Mouse (Mus musculus) embryonic fibroblast, embryonic 13.5 days (primary cell): ENCODE results near the gene Itpr2.

ENCODE experiments used
- CTCF ChIP-seq: IDR thresholded peaks from 2 replicates; pipeline ENCODE4 v1.5.1; 2011; ENCODE audit warnings: mild to moderate bottlenecking, control low read depth, low read length, moderate library complexity, borderline replicate concordance; ENCODE audit not compliant: insufficient read depth
- POLR2A ChIP-seq: IDR thresholded peaks from 2 replicates; pipeline ENCODE4 v1.6.1; 2011; ENCODE audit warnings: low read depth, mild to moderate bottlenecking, control low read depth, low read length, moderate library complexity

GRCm38 (mm10) chr6:146077124-146077889 lies 424.7 kb downstream of the Itpr2 start:
- TF ChIP-seq POLR2A: no peak
- no peak for TF ChIP-seq CTCF
